8 mouse cellular contexts compared by ENCODE assay signal in genomic region chr12:111041196-111041595, GRCm38 (mm10). TPM values are rescaled to one million over a fixed set of nuclear protein-coding genes. Genes with fewer than 3 reads are reported as not detected.
DNase-seq lines count a peak whose midpoint lies in the region; ATAC-seq and TF ChIP-seq lines count a peak whose summit lies in the region.

No protein-coding gene starts in this region.

- H3K9ac ChIP-seq in ES-E14 (ENCODE audit: insufficient read depth, low read depth, low read length, poor library complexity, severe bottlenecking), result no peak overlapping the region
- H3K9ac ChIP-seq in forebrain, embryonic 12.5 days, result peak overlapping the region; percentile 95; the same call in 1 of the 2 replicates
- peak overlapping the region; percentile 99 for H3K9ac ChIP-seq in liver, embryonic 16.5 days (ENCODE audit: low read depth, low read length)
- no peak overlapping the region for H3K9ac ChIP-seq in neural tube, embryonic 12.5 days

- peaks cover 4 to 9% of the 10 kb centered on the region in 2 experiments; a peak in 3 of 4 replicates for H3K4me1 ChIP-seq in ES-E14 (ENCODE audit: control insufficient read depth in 2 of 2, insufficient read depth in 2 of 2, low read length in 2 of 2, poor library complexity in 1 of 2)
- peaks cover 24% of the 10 kb centered on the region for H3K4me1 ChIP-seq in forebrain, embryonic 12.5 days
- peaks cover 34% of the 10 kb centered on the region for H3K4me1 ChIP-seq in liver, embryonic 16.5 days (ENCODE audit: control insufficient read depth, low read depth, low read length)
- H3K4me1 ChIP-seq in neural tube, embryonic 12.5 days, result peaks cover 22% of the 10 kb centered on the region

- in situ Hi-C loops in ES-E14 (cut with MboI; ENCODE audit: low sequenced_read_pairs in 2 of 2, unreplicated experiment in 2 of 2), result no loop called here

- 49% methylated on average over 4 of the region's 4 CpGs for WGBS in forebrain, embryonic 12.5 days
- 15% methylated on average over 4 of the region's 4 CpGs for WGBS in liver, embryonic 16.5 days (ENCODE audit: insufficient replicate concordance)
- WGBS in neural tube, embryonic 12.5 days, result 62% methylated on average over 4 of the region's 4 CpGs

- ATAC-seq in forebrain, embryonic 12.5 days (ENCODE audit: low FRiP score), result no peak
- ATAC-seq in liver, embryonic 16.5 days (ENCODE audit: low read depth), result no peak
- ATAC-seq in neural tube, embryonic 12.5 days (ENCODE audit: low FRiP score, low read depth), result no peak

- no peak for DNase-seq in ES-E14 (ENCODE audit: low read depth, low spot score)
- peak; percentile 55 for DNase-seq in brain, adult 2 months (ENCODE audit: low read depth, low spot score)
- peak; percentile 69 for DNase-seq in induced T-regulatory cell, adult 2 months (ENCODE audit: low read depth)
- DNase-seq in right cerebral cortex, postnatal 25 days, result no peak
- no peak for DNase-seq in frontal cortex, postnatal 25 days (ENCODE audit: low spot score in 2 of 2)

- no peak overlapping the region for H3K27ac ChIP-seq in ES-E14 (ENCODE audit: insufficient read depth, low read depth, low read length, poor library complexity, severe bottlenecking)
- no peak overlapping the region for H3K27ac ChIP-seq in forebrain, embryonic 12.5 days
- peak overlapping the region; percentile 10; the same call in 1 of the 2 replicates for H3K27ac ChIP-seq in liver, embryonic 16.5 days (ENCODE audit: low read length)
- H3K27ac ChIP-seq in neural tube, embryonic 12.5 days, result no peak overlapping the region

- H3K9me3 ChIP-seq in ES-E14 (ENCODE audit: control insufficient read depth, insufficient read depth, low read depth, low read length), result no peaks in the 10 kb centered on the region
- H3K9me3 ChIP-seq in forebrain, embryonic 12.5 days, result no peaks in the 10 kb centered on the region
- H3K9me3 ChIP-seq in liver, embryonic 16.5 days (replicated peaks; ENCODE audit: control insufficient read depth, low read length), result no peaks in the 10 kb centered on the region
- H3K9me3 ChIP-seq in neural tube, embryonic 12.5 days, result no peaks in the 10 kb centered on the region

- H3K27me3 ChIP-seq in forebrain, embryonic 12.5 days, result no peaks in the 10 kb centered on the region
- no peaks in the 10 kb centered on the region for H3K27me3 ChIP-seq in liver, embryonic 16.5 days (ENCODE audit: control insufficient read depth, insufficient read depth, low read depth, low read length)
- H3K27me3 ChIP-seq in neural tube, embryonic 12.5 days (replicated peaks), result no peaks in the 10 kb centered on the region

- no peak overlapping the region for H3K4me3 ChIP-seq in ES-E14 (ENCODE audit: insufficient read depth in 1 of 2, low read depth in 1 of 2, low read length in 2 of 2, poor library complexity in 1 of 2, severe bottlenecking in 1 of 2)
- H3K4me3 ChIP-seq in forebrain, embryonic 12.5 days (replicated peaks), result peak overlapping the region; percentile 84
- H3K4me3 ChIP-seq in liver, embryonic 16.5 days (ENCODE audit: low read depth, low read length), result peak overlapping the region; percentile 97
- no peak overlapping the region for H3K4me3 ChIP-seq in neural tube, embryonic 12.5 days

- H3K36me3 ChIP-seq in ES-E14 (ENCODE audit: control insufficient read depth, insufficient read depth, low read length, poor library complexity, severe bottlenecking), result peaks cover 2% of the 10 kb centered on the region; the same call in 1 of the 2 replicates
- peaks cover 6% of the 10 kb centered on the region for H3K36me3 ChIP-seq in forebrain, embryonic 12.5 days (replicated peaks)
- no peaks in the 10 kb centered on the region; the same call in 1 of the 2 replicates for H3K36me3 ChIP-seq in liver, embryonic 16.5 days (ENCODE audit: control insufficient read depth, insufficient read depth)
- peaks cover 14% of the 10 kb centered on the region; the same call in 1 of the 2 replicates for H3K36me3 ChIP-seq in neural tube, embryonic 12.5 days

- peak overlapping the region; percentile 93 for H3K4me2 ChIP-seq in forebrain, embryonic 12.5 days
- H3K4me2 ChIP-seq in liver, embryonic 16.5 days (ENCODE audit: low read depth, low read length), result peak overlapping the region; percentile 93
- H3K4me2 ChIP-seq in neural tube, embryonic 12.5 days (replicated peaks), result peak overlapping the region; percentile 95

TF ChIP-seq in ES-E14, 5 proteins besides CTCF, POLR2A, EP300 and RAD21:
- TF ChIP-seq ZNF384 (IDR thresholded peaks at IDR 0.05; ENCODE audit: low read depth, low read length) (peak; percentile 91), ZC3H11A (IDR thresholded peaks at IDR 0.05; ENCODE audit: borderline replicate concordance, low read depth, low read length) (no peak), MAFK (IDR thresholded peaks at IDR 0.05; ENCODE audit: insufficient read depth, low read depth, low read length) (no peak), CHD2 (IDR thresholded peaks at IDR 0.05; ENCODE audit: low read depth, low read length) (no peak)

RNA-seq across cellular contexts. Expression of gene Rcor1, which starts 2.0 kb away (rescaled TPM):
- total RNA-seq in ES-E14 (2012; rRNA removed), result 10.4 and 13.0 TPM in 2 replicates
- polyA plus RNA-seq in forebrain, embryonic 12.5 days (2016; fragmentation: Nextera tagmentation; extraction: Ambion mirVana), result 10.1 and 10.7 TPM in 2 replicates
- 4.1 and 4.4 TPM in 2 replicates for polyA plus RNA-seq in liver, embryonic 16.5 days (2015; fragmentation: Nextera tagmentation; extraction: Ambion mirVana)
- polyA plus RNA-seq in neural tube, embryonic 12.5 days (2016; fragmentation: Nextera tagmentation; extraction: Ambion mirVana), result 7.9 and 8.5 TPM in 2 replicates

Comparison
In these comparisons a context has a peak if more than half of its experiments do, and no peak if none do; other contexts are left out.
1. DNase-seq: peak in brain, adult 2 months (single experiment) and induced T-regulatory cell, adult 2 months (single experiment); none in ES-E14 (single experiment), right cerebral cortex, postnatal 25 days (single experiment) and frontal cortex, postnatal 25 days (0 of 2).
2. H3K4me3 ChIP-seq: peak in forebrain, embryonic 12.5 days (single experiment) and liver, embryonic 16.5 days (single experiment); none in ES-E14 (0 of 2) and neural tube, embryonic 12.5 days (single experiment).
3. H3K9ac ChIP-seq: peak in forebrain, embryonic 12.5 days (single experiment) and liver, embryonic 16.5 days (single experiment); none in ES-E14 (single experiment) and neural tube, embryonic 12.5 days (single experiment).
4. Peak in every context shown above with its lines, with median percentiles within 50 percentile points of each other: H3K4me2 ChIP-seq.